Mouse (Mus musculus): Measurements from ENCODE around the gene Ntrk1.
"Not testable (repeated sequence)": the region's sequence is repeated elsewhere in the genome, so short reads cannot be mapped to it uniquely, and the experiment has no call there.

Ntrk1 gene

GRCm38 (mm10) chr3:87794922-87795325 is at the start of gene Ntrk1:
TSS of gene Ntrk1 (minus strand) at chr3:87795162.
- peak in 1 of 2 experiments; percentile 10 for DNase-seq

- DNase-seq = no peak
Measured at GRCm38 (mm10) chr3:87840858-87841257, 45.9 kb upstream of the Ntrk1 start.

- DNase-seq = peak; percentile 81 to 83
Measured at GRCm38 (mm10) chr3:87838622-87839021, 43.7 kb upstream of the Ntrk1 start.

- DNase-seq = peak in 1 of 2 experiments; percentile 24
Measured at GRCm38 (mm10) chr3:87833482-87833881, 38.5 kb upstream of the Ntrk1 start.

- DNase-seq = no peak
Measured at GRCm38 (mm10) chr3:87832109-87832859, 37.3 kb upstream of the Ntrk1 start.

GRCm38 (mm10) chr3:87829025-87829424 is 34.1 kb upstream of the Ntrk1 start:
- DNase-seq = no peak

GRCm38 (mm10) chr3:87828435-87828834 is 33.5 kb upstream of the Ntrk1 start:
- no peak for DNase-seq

GRCm38 (mm10) chr3:87824206-87824605 is 29.2 kb upstream of the Ntrk1 start, which contains the start of gene Pear1:
TSS of gene Pear1 (minus strand) at chr3:87824306.
- not testable (repeated sequence) for DNase-seq

- no peak for DNase-seq
Measured at GRCm38 (mm10) chr3:87818226-87818625, 23.3 kb upstream of the Ntrk1 start.

- peak; percentile 80 to 81 for DNase-seq
Measured at GRCm38 (mm10) chr3:87816646-87817093, 21.7 kb upstream of the Ntrk1 start.

- no peak for DNase-seq
Measured at GRCm38 (mm10) chr3:87816166-87816565, 21.2 kb upstream of the Ntrk1 start.

GRCm38 (mm10) chr3:87812873-87813272 is 17.9 kb upstream of the Ntrk1 start:
- DNase-seq = no peak

GRCm38 (mm10) chr3:87812413-87812812 is 17.5 kb upstream of the Ntrk1 start:
- DNase-seq = no peak

GRCm38 (mm10) chr3:87811297-87811696 is 16.3 kb upstream of the Ntrk1 start:
- DNase-seq = no peak

- no peak for DNase-seq
Measured at GRCm38 (mm10) chr3:87809322-87809962, 14.5 kb upstream of the Ntrk1 start.

- DNase-seq = peak in 1 of 2 experiments; percentile 29
Measured at GRCm38 (mm10) chr3:87804038-87804677, 9.2 kb upstream of the Ntrk1 start.

GRCm38 (mm10) chr3:87801681-87802080 is 6.7 kb upstream of the Ntrk1 start:
- DNase-seq = no peak

GRCm38 (mm10) chr3:87796736-87797334 is 1.9 kb upstream of the Ntrk1 start, which contains the start of gene Insrr:
TSS of gene Insrr (plus strand) at chr3:87796951.
- DNase-seq = peak; percentile 20 to 31

GRCm38 (mm10) chr3:87795336-87796277 is 645 bp upstream of the Ntrk1 start:
- peak; percentile 68 to 72 for DNase-seq

- DNase-seq = no peak
Measured at GRCm38 (mm10) chr3:87789768-87790167, 5.2 kb downstream of the Ntrk1 start.

GRCm38 (mm10) chr3:87789248-87789647 is 5.7 kb downstream of the Ntrk1 start:
- no peak for DNase-seq

Data from B cell, adult 2 months (primary cell).